Mouse (Mus musculus) cerebral cortex, adult 2 months (tissue): Measurements from ENCODE around the gene Gja1.

Source experiments
- WGBS: fragments of 180-500 bp; shearing (Covaris S2); methylation state at CpG from one replicate; pipeline ENCODE4 v1.1.7; 2018; 5-methylcytosine and 5-hydroxymethylcytosine counted together

Gene Gja1

DNA sequence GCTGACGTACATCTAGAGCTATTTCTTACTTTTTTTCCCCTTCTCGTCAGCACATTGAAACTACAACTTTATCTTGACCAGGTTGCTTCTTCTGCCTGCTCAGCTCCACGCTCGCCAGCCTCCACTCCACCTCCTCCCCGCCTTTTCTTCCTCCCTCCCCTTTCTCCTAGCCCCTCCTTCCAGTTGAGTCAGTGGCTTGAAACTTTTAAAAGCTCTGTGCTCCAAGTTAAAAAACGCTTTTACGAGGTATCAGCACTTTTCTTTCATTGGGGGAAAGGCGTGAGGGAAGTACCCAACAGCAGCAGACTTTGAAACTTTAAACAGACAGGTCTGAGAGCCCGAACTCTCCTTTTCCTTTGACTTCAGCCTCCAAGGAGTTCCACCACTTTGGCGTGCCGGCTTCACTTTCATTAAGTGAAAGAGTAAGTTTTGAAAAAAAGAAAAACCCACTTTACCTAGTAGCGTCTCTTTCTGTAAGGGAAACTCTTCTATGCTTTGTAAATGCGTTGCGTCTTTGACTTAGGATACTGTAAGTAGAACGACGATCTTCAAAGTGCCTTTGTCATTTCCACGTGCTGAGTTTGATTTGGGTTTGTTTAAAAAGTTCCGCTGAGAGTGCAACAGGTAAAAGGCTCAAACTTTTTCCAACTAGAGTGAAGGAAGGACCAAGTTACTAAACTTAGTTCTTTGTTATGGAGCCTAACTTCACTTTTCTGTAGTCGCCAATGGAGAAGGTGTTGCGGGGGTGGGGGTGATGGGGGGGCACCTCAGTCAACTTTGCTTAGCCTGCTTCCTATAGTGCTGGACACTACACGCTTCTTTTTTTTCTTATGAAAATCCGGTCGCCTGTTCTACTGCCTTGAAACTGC, at the start of gene Gja1:
Gja1 (plus strand) TSS at position 234 of the 869 bp plus-strand sequence.
- 4% methylated on average over 23 of the region's 23 CpGs for WGBS

DNA sequence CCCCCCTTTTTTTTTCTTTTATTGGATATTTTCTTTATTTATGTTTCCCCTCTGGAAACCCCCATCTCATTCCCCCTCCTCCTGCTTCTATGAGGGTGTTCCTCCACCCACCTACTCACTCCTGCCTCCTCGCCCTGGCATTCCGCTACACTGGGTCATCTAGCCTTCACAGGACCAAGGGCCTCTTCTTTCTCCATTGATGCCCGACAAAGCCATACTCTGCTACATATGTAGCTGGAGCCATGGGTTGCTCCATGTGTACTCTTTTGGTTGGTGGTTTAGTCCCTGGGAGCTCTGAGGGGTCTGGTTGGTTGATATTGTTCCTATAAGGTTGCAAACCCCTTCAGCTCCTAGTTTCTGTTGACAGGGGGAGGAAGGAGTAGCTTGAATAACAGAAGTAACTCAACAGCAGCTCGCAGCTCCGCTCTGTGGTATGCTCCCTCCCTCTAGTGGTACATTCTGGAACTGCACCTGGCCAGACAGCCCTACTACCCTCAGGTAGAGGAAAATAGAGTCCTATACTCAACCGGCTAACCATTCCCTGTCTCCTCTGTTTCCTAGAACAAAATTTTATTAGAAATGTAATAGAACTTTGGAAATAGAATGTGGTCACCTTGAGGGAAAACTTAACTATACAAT, 38.2 kb upstream of the Gja1 start:
- WGBS = 52% methylated on average over 6 of the region's 6 CpGs

DNA sequence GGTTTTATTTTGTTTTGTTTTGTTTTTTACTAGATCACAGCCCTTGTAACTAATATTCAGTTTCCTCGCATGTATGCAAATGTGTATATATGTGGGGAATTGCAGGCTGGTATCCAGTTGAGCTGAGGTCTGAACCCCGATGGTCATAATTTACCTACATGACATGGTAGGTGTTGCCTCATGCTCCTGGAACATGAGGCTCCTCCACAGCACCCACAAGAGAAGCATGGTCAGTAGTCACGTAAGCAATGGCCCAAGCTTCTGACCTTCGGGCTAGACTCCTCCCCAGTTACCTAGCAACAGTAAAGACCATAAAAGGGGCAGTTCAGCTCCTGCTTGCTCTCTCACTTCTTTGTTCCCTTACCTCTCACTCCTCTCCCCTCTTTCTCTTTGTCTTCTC, 16.7 kb upstream of the Gja1 start:
- WGBS = 83% methylated on average over 4 of the region's 4 CpGs

DNA sequence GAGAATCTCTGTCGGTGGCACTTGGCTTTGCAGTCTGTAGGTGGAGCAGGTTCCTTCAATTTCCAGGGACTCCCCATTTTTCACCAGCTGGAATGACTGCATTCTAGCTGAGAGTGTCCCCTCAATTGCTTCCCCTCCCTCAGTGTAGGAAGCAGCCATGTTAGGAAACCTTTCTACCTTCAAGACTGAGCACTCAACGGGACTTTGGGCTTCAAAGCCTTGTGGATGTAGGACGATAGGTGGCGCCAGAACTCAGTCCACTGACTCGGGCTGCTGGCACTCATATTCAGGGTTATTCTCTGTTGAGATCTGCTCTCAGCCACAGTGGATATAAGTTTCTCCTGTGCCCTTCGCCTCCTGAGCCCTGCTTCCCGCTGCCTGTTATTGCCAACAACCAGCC, 8.1 kb upstream of the Gja1 start:
- WGBS = 13% methylated on average over 7 of the region's 7 CpGs

- 26% methylated on average over 8 of the region's 8 CpGs for WGBS
These were observed 4.0 kb upstream of the Gja1 start for GRCm38 (mm10) chr10:56373021-56373720.

GRCm38 (mm10) chr10:56374169-56374568, 3.0 kb upstream of the Gja1 start:
- WGBS = 76% methylated on average over 5 of the region's 5 CpGs

DNA sequence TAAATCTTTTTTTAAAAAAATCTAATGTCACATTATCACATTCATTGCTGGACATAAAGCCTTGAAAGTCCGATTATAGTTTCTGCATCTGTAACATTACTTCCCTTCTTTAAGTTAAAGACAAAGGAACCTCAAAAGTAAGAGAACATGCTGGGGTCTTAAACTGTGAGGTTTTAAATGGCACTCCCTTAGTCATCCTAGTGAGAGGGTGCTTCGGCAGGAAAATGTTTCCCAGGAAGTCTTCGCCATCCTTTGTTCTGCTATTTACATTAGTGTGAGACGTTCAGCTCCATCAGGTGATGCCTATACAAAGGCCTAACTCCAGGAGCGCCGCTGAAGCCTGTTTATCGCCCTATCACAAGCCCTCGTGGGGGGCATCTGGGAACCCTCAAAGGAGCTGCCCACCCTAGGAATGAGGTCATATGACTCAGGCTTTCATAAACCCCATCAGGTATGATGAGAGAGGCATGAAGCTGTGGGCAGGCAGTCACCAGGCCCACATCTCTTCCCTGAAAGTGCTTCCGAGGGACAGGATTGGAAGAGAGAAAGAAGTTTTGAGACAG, 1.1 kb upstream of the Gja1 start:
- WGBS = 66% methylated on average over 9 of the region's 9 CpGs

GRCm38 (mm10) chr10:56377966-56378647, 977 bp downstream of the Gja1 start:
- under 1% methylated on average over 25 of the region's 25 CpGs for WGBS

DNA sequence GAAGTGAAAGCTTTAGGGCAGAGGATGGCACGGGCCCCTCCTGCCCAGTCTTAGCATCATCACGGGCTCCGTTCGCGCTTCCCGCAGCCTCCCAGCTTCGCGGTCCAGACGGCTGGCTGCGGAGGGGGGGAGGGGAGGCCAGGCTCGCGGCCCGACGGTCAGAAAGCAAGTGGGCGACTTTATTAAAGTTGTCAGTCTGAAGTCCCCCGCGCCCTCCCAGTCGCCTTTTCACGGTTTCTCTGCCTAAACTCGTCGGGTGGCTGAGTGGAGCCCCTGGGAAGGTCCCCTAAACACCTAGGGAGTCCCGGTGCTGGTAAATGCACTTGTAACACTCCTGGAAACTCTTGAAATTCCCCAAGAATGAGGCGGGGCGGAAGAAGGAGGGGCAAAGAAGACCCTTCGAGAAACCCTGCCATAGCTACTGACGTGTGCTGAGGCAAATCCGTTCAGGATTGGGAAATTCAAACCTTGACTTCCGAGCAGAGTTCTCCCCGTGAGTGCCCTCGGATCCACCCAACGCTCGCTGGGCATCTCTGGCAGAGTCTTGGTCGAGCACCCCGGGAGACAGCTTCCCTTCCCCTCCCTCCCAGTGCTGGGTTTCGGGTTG, 1.6 kb downstream of the Gja1 start:
- WGBS = under 1% methylated on average over 35 of the region's 35 CpGs

- WGBS = 11% methylated on average over 7 of the region's 7 CpGs
These were observed 2.6 kb downstream of the Gja1 start for GRCm38 (mm10) chr10:56379720-56380119.

DNA sequence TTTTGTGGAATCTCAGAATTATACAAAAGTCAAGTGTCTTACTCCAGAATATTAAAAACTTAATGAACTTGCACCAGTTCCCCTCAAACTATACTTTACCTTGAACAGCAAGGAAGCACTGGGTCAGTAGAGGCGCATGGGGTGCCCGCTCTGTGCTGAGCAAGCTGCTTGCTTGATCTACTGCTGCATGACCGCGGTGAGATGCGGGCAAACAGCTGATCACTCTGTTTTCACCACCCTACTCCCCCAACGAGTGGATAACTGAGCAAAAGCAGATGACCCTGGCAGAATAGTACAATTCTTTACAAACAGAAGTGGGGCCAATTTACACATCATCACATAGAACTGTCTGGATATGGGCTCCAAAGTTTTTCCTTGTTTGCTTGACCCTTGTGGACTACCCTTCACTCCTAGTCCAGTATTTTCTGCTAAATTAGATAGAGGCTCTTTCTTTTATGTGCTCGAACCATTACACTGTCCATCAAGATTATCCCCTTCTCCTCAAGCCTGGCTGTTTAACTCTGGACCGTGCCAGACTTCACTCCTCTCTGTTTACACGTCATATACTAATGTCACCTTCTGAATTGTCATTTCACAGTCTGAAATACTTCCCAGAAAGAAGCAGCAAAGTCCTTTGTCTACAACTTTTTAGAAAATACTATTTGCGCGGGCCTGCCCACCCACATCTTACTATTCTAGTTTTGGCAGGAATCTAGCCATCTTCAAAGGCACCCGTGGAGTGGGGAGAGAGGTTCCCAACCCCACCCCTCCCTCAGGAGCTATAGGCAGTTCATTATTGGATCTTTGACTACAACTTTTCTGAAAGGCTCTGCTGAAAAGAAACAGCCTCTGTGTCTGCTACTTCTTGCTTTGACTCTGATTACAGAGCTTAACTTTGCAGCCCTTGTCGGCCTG, 8.3 kb downstream of the Gja1 start:
- WGBS = 53% methylated on average over 13 of the region's 13 CpGs

GRCm38 (mm10) chr10:56393095-56393784, 16.1 kb downstream of the Gja1 start:
- WGBS = 76% methylated on average over 6 of the region's 6 CpGs

GRCm38 (mm10) chr10:56393815-56394417, 16.8 kb downstream of the Gja1 start:
- 95% methylated on average over 7 of the region's 7 CpGs for WGBS

DNA sequence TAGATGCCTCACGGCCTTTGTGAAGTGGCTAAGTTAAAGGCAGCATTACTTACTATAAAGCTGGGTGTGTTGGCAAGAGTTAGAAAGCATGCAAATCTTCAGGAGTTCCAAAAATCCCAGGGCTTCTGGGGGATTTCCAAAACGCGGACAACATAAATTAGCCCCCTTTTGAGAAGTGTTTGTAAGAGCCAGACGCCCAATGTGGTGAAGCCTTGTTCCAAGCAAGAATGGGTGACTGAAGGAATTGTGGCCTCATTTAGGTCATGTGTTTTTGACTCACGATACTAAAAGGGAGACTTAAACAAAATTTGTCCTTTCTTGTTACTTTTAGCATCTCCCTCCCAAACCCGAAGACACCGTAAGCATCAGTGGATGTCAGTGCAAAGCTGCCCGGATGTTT, 20.7 kb downstream of the Gja1 start:
- 65% methylated on average over 8 of the region's 8 CpGs for WGBS

GRCm38 (mm10) chr10:56398310-56398709, 21.2 kb downstream of the Gja1 start:
- 86% methylated on average over 2 of the region's 2 CpGs for WGBS

- WGBS = 95% methylated on average over 8 of the region's 8 CpGs
These were observed 24.3 kb downstream of the Gja1 start for GRCm38 (mm10) chr10:56401396-56401795.

DNA sequence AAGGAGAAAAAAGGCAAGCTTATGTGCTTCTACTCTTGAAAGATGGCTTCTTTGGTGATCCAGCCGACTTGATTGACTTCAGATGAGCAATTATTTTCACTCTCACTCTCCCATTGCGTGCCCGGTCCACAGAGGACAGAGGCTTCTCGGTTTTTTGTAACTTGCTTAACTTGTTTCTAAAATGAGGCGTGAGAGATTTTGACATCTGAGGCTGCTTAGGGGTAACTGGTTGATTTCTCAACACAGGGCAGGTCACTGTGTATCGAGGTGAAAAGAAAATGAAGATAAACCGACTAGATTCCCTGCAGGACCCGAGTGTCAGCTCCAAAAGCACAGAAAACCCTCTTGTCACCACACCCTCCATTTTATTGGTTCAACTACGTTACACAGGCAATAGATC, 28.8 kb downstream of the Gja1 start:
- 88% methylated on average over 9 of the region's 9 CpGs for WGBS

- 91% methylated on average over 6 of the region's 6 CpGs for WGBS
These were observed 29.4 kb downstream of the Gja1 start for GRCm38 (mm10) chr10:56406386-56407130.
